15 mouse cellular contexts compared by ENCODE assay signal in genomic region chr1:129150643-129151042, GRCm38 (mm10).
DNase-seq lines count a peak whose midpoint lies in the region; ATAC-seq and TF ChIP-seq lines count a peak whose summit lies in the region.
"Had no signal": no experiment of that assay in that cellular context is flagged by ENCODE, and none has a peak within 500 bp of the region (broad histone marks: within the 10 kb centered on the region; RNA-seq: fewer than 3 reads in every experiment).

No protein-coding gene starts in this region.

- no peak overlapping the region for H3K9ac ChIP-seq in hindbrain, postnatal 0 days (replicated peaks; ENCODE audit: low read length)
- H3K9ac ChIP-seq: embryonic facial prominence, embryonic 13.5 days; liver, embryonic 15.5 days had no signal

- H3K4me3 ChIP-seq in hindbrain, postnatal 0 days (ENCODE audit: low read length), result no peak overlapping the region
- H3K4me3 ChIP-seq: embryonic facial prominence, embryonic 13.5 days; liver, embryonic 15.5 days had no signal

- H3K4me1 ChIP-seq in hindbrain, postnatal 0 days (ENCODE audit: insufficient read depth, low read length), result no peaks in the 10 kb centered on the region
- H3K4me1 ChIP-seq: liver, embryonic 15.5 days had no signal

- peak; percentile 19 to 49 for DNase-seq in cerebellum, postnatal 14 days
- DNase-seq in left cerebral cortex, postnatal 4 days, result peak; percentile 69
- no peak for DNase-seq in left cerebral cortex, adult 8-10 months (ENCODE audit: low spot score in 2 of 2)
- peak; percentile 9 for DNase-seq in Muller cell, postnatal 12 days (ENCODE audit: inconsistent ontology term)
- DNase-seq in hindbrain, postnatal 0 days (ENCODE audit: low spot score), result peak; percentile 61
- no peak for DNase-seq in adrenal gland, adult (ENCODE audit: inconsistent age in 2 of 2, low spot score in 1 of 2)
- no peak for DNase-seq in adrenal gland, postnatal 14 days
- DNase-seq: adrenal gland, adult 2 months; cerebellum, postnatal 25 days; kidney, adult 11 months; kidney, postnatal 36 days; right cerebral cortex, postnatal 14 days had no signal

- no peaks in the 10 kb centered on the region for H3K9me3 ChIP-seq in hindbrain, postnatal 0 days (ENCODE audit: low read length)
- H3K9me3 ChIP-seq: embryonic facial prominence, embryonic 13.5 days; liver, embryonic 15.5 days had no signal

- H3K27ac ChIP-seq in hindbrain, postnatal 0 days, result no peak overlapping the region
- H3K27ac ChIP-seq: embryonic facial prominence, embryonic 13.5 days; liver, embryonic 15.5 days had no signal

- no peak overlapping the region for H3K4me2 ChIP-seq in hindbrain, postnatal 0 days (ENCODE audit: low read depth, low read length)
- H3K4me2 ChIP-seq: embryonic facial prominence, embryonic 13.5 days; liver, embryonic 15.5 days had no signal

- ATAC-seq in cerebellum, adult (ENCODE audit: insufficient number of reproducible peaks, low FRiP score, low TSS enrichment), result no peak
- ATAC-seq in hindbrain, postnatal 0 days, result no peak; the same call in 1 of the 2 replicates

- intact Hi-C loops in left cerebral cortex, postnatal 4 days (cut with DNase I), result no loop called here

- no peaks in the 10 kb centered on the region for H3K27me3 ChIP-seq in hindbrain, postnatal 0 days (ENCODE audit: insufficient read depth, low read length)
- H3K27me3 ChIP-seq: embryonic facial prominence, embryonic 13.5 days; liver, embryonic 15.5 days had no signal

- no peaks in the 10 kb centered on the region for H3K36me3 ChIP-seq in hindbrain, postnatal 0 days (ENCODE audit: insufficient read depth, low read length)
- H3K36me3 ChIP-seq: embryonic facial prominence, embryonic 13.5 days; liver, embryonic 15.5 days had no signal

- 58% methylated on average over 1 of the region's 1 CpGs for WGBS in hindbrain, postnatal 0 days

- no peak for TF ChIP-seq CTCF in hindbrain, postnatal 0 days (IDR thresholded peaks at IDR 0.05; ENCODE audit: low read depth)

Comparison
In these comparisons a context has a peak if more than half of its experiments do, and no peak if none do; other contexts are left out.
1. DNase-seq: peak in cerebellum, postnatal 14 days (2 of 2), left cerebral cortex, postnatal 4 days (single experiment), Muller cell, postnatal 12 days (single experiment) and hindbrain, postnatal 0 days (single experiment); none in left cerebral cortex, adult 8-10 months (0 of 2), adrenal gland, adult (0 of 2) and adrenal gland, postnatal 14 days (single experiment).